Mouse (Mus musculus) T-cell, adult 2 months (primary cell): ENCODE measurements around the gene Cdca7l.
"Not testable (repeated sequence)": the region's sequence is repeated elsewhere in the genome, so short reads cannot be mapped to it uniquely, and the experiment has no call there.

Experiments used
- DNase-seq: peaks from one replicate; pipeline ENCODE4 v3.0.0; 2022; ENCODE audit warnings: low spot score

The Cdca7l gene

GRCm38 (mm10) chr12:117803989-117804388, at the start of gene Cdca7l:
Cdca7l (plus strand) TSS chr12:117804289.
- DNase-seq: not testable (repeated sequence)

- no peak for DNase-seq
These were observed 48.1 kb upstream of the Cdca7l start for GRCm38 (mm10) chr12:117756010-117756409.

GRCm38 (mm10) chr12:117760373-117760772, 43.7 kb upstream of the Cdca7l start:
- no peak for DNase-seq

GRCm38 (mm10) chr12:117760846-117761245, 43.2 kb upstream of the Cdca7l start:
- no peak for DNase-seq

- peak; percentile 40 for DNase-seq
These were observed 42.4 kb upstream of the Cdca7l start for GRCm38 (mm10) chr12:117761698-117762097.

GRCm38 (mm10) chr12:117763247-117763646, 40.8 kb upstream of the Cdca7l start:
- no peak for DNase-seq

GRCm38 (mm10) chr12:117764839-117765238, 39.2 kb upstream of the Cdca7l start:
- DNase-seq: peak; percentile 66

- peak; percentile 28 for DNase-seq
These were observed 35.0 kb upstream of the Cdca7l start for GRCm38 (mm10) chr12:117769113-117769512.

GRCm38 (mm10) chr12:117770211-117770610, 33.9 kb upstream of the Cdca7l start:
- DNase-seq: no peak

- DNase-seq: no peak
These were observed 32.9 kb upstream of the Cdca7l start for GRCm38 (mm10) chr12:117771156-117771555.

- DNase-seq: peak; percentile 10
These were observed 31.5 kb upstream of the Cdca7l start for GRCm38 (mm10) chr12:117772638-117773037.

GRCm38 (mm10) chr12:117776841-117777240, 27.2 kb upstream of the Cdca7l start:
- no peak for DNase-seq

- no peak for DNase-seq
These were observed 22.7 kb upstream of the Cdca7l start for GRCm38 (mm10) chr12:117781360-117781759.

- no peak for DNase-seq
These were observed 20.7 kb upstream of the Cdca7l start for GRCm38 (mm10) chr12:117783426-117783825.

GRCm38 (mm10) chr12:117786621-117787020, 17.5 kb upstream of the Cdca7l start:
- DNase-seq: no peak

- no peak for DNase-seq
These were observed 15.5 kb upstream of the Cdca7l start for GRCm38 (mm10) chr12:117788513-117789011.

GRCm38 (mm10) chr12:117789017-117789416, 15.1 kb upstream of the Cdca7l start:
- no peak for DNase-seq

GRCm38 (mm10) chr12:117795303-117795702, 8.8 kb upstream of the Cdca7l start:
- no peak for DNase-seq

- no peak for DNase-seq
These were observed 1.5 kb downstream of the Cdca7l start for GRCm38 (mm10) chr12:117805576-117805975.

- DNase-seq: no peak
These were observed 1.9 kb downstream of the Cdca7l start for GRCm38 (mm10) chr12:117806007-117806451.

- DNase-seq: no peak
These were observed 2.4 kb downstream of the Cdca7l start for GRCm38 (mm10) chr12:117806470-117806869.

GRCm38 (mm10) chr12:117807637-117808036, 3.5 kb downstream of the Cdca7l start:
- DNase-seq: no peak

GRCm38 (mm10) chr12:117808355-117809326, 4.6 kb downstream of the Cdca7l start:
- no peak for DNase-seq
